Mouse (Mus musculus) hindbrain, postnatal 0 days (tissue): ENCODE data around the gene Bptf. TPM values are rescaled to one million over a fixed set of nuclear protein-coding genes. Genes with fewer than 3 reads are reported as not detected.
"Not testable (repeated sequence)": the region's sequence is repeated elsewhere in the genome, so short reads cannot be mapped to it uniquely, and the experiment has no call there.

Experiments used
- ATAC-seq: fragments of 200-750 bp; cut with Nextera tagmentation; 2 replicates; pipeline ENCODE4 v1.8.0; 2017; ENCODE audit warnings: mild to moderate bottlenecking, moderate TSS enrichment, moderate library complexity
- DNase-seq: peaks from one replicate; pipeline ENCODE4 v3.0.0-alpha.2; 2015; ENCODE audit warnings: low spot score
- H3K27ac ChIP-seq: fragments of 300-500 bp; sonication (generic); 2 replicates; pipeline ENCODE4 v1.5.1; 2014; ENCODE audit warnings: mild to moderate bottlenecking
- H3K27me3 ChIP-seq: fragments of 300-500 bp; sonication (generic); 2 replicates; pipeline ENCODE4 v1.6.1; 2014; ENCODE audit warnings: low read length, mixed read lengths; ENCODE audit not compliant: insufficient read depth
- H3K36me3 ChIP-seq: fragments of 300-500 bp; sonication (generic); 2 replicates; pipeline ENCODE4 v1.6.1; 2014; ENCODE audit warnings: low read length, mixed read lengths; ENCODE audit not compliant: insufficient read depth
- H3K4me1 ChIP-seq: fragments of 300-500 bp; sonication (generic); 2 replicates; pipeline ENCODE4 v1.6.1; 2014; ENCODE audit warnings: antibody characterized with exemption, low read length, mixed read lengths; ENCODE audit not compliant: insufficient read depth
- H3K4me2 ChIP-seq: fragments of 300-500 bp; sonication (generic); 2 replicates; pipeline ENCODE4 v1.6.1; 2014; ENCODE audit warnings: low read depth, mild to moderate bottlenecking, low read length, moderate library complexity, mixed read lengths
- H3K4me3 ChIP-seq: fragments of 300-500 bp; sonication (generic); 2 replicates; pipeline ENCODE4 v1.5.1; 2014; ENCODE audit warnings: low read length
- H3K9ac ChIP-seq: fragments of 300-500 bp; sonication (generic); replicated peaks from 2 replicates; pipeline ENCODE4 v1.6.1; 2014; ENCODE audit warnings: mild to moderate bottlenecking, low read length, moderate library complexity, mixed read lengths
- H3K9me3 ChIP-seq: fragments of 300-500 bp; sonication (generic); 2 replicates; pipeline ENCODE4 v1.6.1; 2016; ENCODE audit warnings: low read length, mixed read lengths
- CTCF ChIP-seq: IDR thresholded peaks from 2 replicates; pipeline ENCODE4 v1.5.1; 2016; ENCODE audit warnings: antibody characterized with exemption, control low read depth, low read depth
- WGBS: fragments of 180-500 bp; shearing (Covaris S2); extraction: QIAGEN DNeasy Blood & Tissue Kit; methylation state at CpG from one replicate; pipeline ENCODE4 v1.1.7; 2014; 5-methylcytosine and 5-hydroxymethylcytosine counted together
- polyA plus RNA-seq: library from polyadenylated mRNA; unstranded; fragments of >200 nt; fragmentation: Nextera tagmentation; extraction: Ambion mirVana; gene quantifications from 2 replicates; pipeline ENCODE4 v1.2.1, GENCODE M21; 2015
- total RNA-seq: library from RNA; depleted of rRNA; stranded (reverse); fragments of >200 nt; gene quantifications from 2 replicates; pipeline ENCODE4 v1.2.3, GENCODE M21; 2014

The Bptf gene
- total and polyA plus RNA-seq, 2 experiments from 2014 or later = 19.7 to 42.1 TPM

DNA sequence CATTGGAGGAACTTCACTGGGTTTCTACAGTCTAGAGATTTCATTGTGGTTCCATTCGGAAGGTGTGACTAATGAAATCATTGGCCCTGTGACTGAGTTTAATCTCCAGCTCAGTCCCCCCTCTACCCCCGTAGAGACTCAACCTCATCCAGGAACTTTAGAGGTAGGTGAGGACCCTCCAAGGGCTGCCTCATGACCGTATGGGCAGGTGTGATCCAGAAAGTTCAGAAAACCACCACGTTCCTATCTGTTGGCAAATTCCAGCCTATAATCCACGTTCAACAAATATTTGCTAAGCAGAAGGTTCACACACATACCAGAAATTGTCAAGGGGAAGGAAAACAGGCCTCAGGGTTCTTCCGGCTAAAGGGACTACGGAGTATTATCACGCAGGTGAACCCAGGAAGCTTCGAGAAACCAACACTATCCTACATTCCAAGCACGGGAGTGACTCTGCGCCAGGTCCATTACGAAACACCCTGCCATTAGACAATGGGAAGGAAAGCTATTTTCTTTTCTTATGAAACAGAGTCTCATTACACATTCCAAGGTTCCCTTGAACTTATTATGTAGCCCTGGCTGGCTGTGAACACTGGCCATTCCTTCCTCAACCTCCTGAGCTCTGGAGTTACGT lies 109.8 kb downstream of the Bptf start:
- 89% methylated on average over 13 of the region's 13 CpGs for WGBS
- Histone ChIP-seq H3K4me3 (no peak overlapping the region), H3K27me3 (no peaks in the 10 kb centered on the region), H3K9ac (no peak overlapping the region), H3K27ac (no peak overlapping the region), H3K36me3 (no peaks in the 10 kb centered on the region), H3K4me1 (peaks cover 8% of the 10 kb centered on the region; the same call in 1 of the 2 replicates), H3K9me3 (no peaks in the 10 kb centered on the region), H3K4me2 (no peak overlapping the region)
- ATAC-seq (no peak), DNase-seq (no peak)
- TF ChIP-seq CTCF = no peak

DNA sequence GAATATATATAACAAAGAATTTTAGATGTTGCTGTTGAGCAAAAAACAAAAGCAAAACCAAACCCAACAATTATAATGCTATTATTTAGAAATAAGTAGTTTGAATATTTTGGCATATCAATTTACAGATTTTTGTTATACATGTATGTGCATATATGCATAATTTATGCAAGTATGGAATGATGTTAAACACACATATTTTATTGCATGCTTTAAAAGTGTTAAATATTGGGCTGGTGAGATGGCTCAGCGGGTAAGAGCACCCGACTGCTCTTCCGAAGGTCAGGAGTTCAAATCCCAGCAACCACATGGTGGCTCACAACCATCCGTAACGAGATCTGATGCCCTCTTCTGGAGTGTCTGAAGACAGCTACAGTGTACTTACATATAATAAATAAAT lies 112.2 kb downstream of the Bptf start:
- not testable (repeated sequence) for H3K4me3 ChIP-seq, DNase-seq, ATAC-seq, H3K27me3 ChIP-seq, H3K4me2 ChIP-seq, H3K36me3 ChIP-seq, H3K9me3 ChIP-seq, H3K9ac ChIP-seq, H3K4me1 ChIP-seq, H3K27ac ChIP-seq
- 97% methylated on average over 3 of the region's 5 CpGs for WGBS

DNA sequence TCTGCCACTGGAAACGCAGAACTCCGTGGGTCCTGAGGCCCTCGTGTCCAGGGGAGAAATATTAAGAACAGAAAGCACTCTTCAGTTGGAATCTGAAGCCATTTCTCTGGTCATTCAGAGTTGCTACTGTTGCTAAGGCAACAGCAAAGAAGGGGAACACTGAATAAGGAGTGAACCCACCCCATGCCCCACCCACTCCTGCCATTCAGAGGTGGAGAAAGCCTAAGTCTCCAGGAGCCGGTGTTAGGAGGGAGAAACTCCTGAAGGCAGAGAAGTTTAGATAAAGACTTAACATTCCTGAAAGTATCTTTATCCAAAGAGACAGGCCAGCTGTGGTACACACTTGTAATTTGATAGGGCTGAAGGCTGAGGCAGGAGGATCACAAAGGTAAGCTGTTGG lies 112.6 kb downstream of the Bptf start:
- H3K4me2 ChIP-seq = no peak overlapping the region
- 37% methylated on average over 4 of the region's 4 CpGs for WGBS
- H3K4me1 ChIP-seq = no peaks in the 10 kb centered on the region
- no peaks in the 10 kb centered on the region for H3K36me3 ChIP-seq
- ATAC-seq (no peak), DNase-seq (no peak)
- no peaks in the 10 kb centered on the region for H3K27me3 ChIP-seq
- no peaks in the 10 kb centered on the region for H3K9me3 ChIP-seq
- no peak overlapping the region for H3K9ac ChIP-seq
- H3K4me3 ChIP-seq = no peak overlapping the region
- no peak overlapping the region for H3K27ac ChIP-seq
- no peak for TF ChIP-seq CTCF

DNA sequence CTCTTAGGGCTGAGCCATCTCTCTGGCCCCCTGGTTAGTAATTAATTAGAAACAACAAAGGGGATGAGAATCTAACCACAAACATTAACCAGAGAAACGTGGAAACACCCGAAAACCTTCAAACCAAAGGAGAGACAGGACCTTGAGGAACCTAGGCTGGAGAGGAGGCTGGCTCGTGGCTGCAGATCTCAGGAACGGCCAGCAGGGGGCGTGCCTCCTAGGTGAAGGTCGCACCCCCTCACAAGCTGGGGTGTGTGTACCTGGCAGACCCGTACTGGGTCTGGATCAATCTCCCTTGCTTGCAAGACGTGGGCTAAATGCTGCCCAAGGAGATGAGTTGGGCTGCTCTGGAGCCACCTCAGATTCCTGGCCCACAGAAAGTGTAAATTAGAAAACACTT lies 113.3 kb downstream of the Bptf start:
- no peaks in the 10 kb centered on the region for H3K9me3 ChIP-seq
- peak; percentile 60 for TF ChIP-seq CTCF
- H3K27me3 ChIP-seq = no peaks in the 10 kb centered on the region
- DNase-seq = no peak
- H3K4me3 ChIP-seq = no peak overlapping the region
- no peaks in the 10 kb centered on the region for H3K36me3 ChIP-seq
- H3K4me2 ChIP-seq = no peak overlapping the region
- H3K4me1 ChIP-seq = no peaks in the 10 kb centered on the region
- no peak overlapping the region for H3K27ac ChIP-seq
- ATAC-seq = no peak
- 32% methylated on average over 8 of the region's 8 CpGs for WGBS
- H3K9ac ChIP-seq = no peak overlapping the region

DNA sequence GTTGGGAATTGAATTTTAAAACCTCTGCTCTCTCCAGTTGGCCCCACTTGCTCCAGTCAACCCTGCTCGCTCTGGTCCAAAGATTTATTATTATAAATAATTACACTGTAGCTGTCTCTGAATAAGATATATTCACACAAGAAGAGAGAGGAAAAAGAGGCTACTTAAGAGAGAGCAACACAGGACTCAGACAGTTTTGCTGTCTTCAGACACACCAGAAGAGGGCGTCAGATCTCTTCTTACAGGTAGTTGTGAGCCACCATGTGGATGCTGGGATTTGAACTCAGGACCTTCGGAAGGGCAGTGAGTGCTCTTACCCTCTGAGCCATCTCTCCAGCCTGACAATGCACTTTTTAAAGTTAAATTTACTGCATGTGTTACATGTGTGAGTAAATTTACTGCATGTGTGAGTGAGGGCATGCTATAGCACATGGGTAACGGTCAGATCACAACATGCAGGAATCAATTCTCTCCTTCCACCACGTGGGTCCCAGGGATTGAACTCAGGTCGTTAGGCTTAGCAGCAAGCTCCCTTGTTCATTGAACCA lies 114.5 kb downstream of the Bptf start:
- H3K4me2 ChIP-seq = no peak overlapping the region
- ATAC-seq (no peak), DNase-seq (no peak)
- H3K9ac ChIP-seq = no peak overlapping the region
- 63% methylated on average over 6 of the region's 6 CpGs for WGBS
- no peak for TF ChIP-seq CTCF
- no peak overlapping the region for H3K4me3 ChIP-seq
- no peaks in the 10 kb centered on the region for H3K9me3 ChIP-seq
- H3K36me3 ChIP-seq = no peaks in the 10 kb centered on the region
- H3K4me1 ChIP-seq = no peaks in the 10 kb centered on the region
- no peaks in the 10 kb centered on the region for H3K27me3 ChIP-seq
- no peak overlapping the region for H3K27ac ChIP-seq

DNA sequence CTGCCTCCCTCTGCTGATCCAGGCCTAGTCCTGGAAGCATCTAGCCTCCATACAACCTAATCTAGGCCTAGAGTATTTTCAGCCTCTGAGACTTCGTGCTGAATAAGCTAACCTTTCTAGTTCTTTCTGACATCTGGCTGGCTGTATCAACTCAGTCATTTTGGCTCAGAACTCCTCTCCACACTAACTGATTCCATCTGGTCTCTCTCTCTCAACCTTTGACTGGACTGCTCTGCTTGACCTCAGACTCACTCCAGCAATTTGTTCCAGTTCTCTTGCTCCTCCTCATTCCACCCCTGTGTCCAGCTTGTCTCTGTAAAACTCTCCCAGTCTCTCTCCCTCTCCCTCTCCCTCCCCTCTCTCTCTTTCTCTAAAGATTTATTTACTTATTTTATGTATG lies 115.0 kb downstream of the Bptf start:
- H3K27me3 ChIP-seq = no peaks in the 10 kb centered on the region
- H3K27ac ChIP-seq = no peak overlapping the region
- no peak for TF ChIP-seq CTCF
- H3K36me3 ChIP-seq = no peaks in the 10 kb centered on the region
- 39% methylated on average over 1 of the region's 1 CpGs for WGBS
- H3K4me3 ChIP-seq = no peak overlapping the region
- H3K4me2 ChIP-seq = no peak overlapping the region
- H3K9ac ChIP-seq = no peak overlapping the region
- H3K9me3 ChIP-seq = no peaks in the 10 kb centered on the region
- no peaks in the 10 kb centered on the region for H3K4me1 ChIP-seq
- DNase-seq (no peak), ATAC-seq (no peak)

DNA sequence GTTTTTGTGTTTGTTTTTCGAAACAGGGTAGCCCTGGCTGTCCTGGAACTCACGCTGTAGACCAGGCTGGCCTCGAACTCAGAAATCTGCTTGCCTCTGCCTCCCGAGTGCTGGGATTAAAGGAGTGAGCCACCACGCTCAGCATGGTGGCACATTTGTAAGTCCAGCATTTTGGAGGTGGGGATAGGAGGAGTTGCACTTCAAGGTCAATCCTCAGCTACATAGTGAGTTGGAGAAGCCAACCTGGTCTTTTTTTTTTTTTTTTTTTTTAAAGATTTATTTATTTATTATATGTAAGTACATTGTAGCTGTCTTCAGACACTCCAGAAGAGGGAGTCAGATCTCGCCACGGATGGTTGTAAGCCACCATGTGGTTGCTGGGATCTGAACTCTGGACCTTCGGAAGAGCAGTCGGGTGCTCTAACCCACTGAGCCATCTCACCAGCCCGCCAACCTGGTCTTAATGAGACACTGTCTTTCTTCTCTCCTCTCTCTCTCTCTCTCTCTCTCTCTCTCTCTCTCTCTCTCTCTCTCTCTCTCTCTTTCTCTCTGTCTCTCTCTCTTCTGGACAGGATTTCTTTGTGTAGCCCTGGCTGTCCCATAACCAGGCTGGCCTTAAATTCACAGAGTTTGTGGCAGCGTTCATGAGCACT lies 116.3 kb downstream of the Bptf start:
- H3K27me3 ChIP-seq, ATAC-seq, H3K9me3 ChIP-seq, H3K27ac ChIP-seq, DNase-seq, H3K36me3 ChIP-seq, H3K4me2 ChIP-seq, H3K4me1 ChIP-seq, H3K4me3 ChIP-seq, H3K9ac ChIP-seq: not testable (repeated sequence)
- WGBS = 79% methylated on average over 11 of the region's 11 CpGs
